Mouse (Mus musculus) CH12.LX (cell line): ENCODE measurements around the gene Rnf185. TPM values are rescaled to one million over a fixed set of nuclear protein-coding genes. Genes with fewer than 3 reads are reported as not detected.

Experiments used
- DNase-seq: peaks from one replicate; pipeline ENCODE4 v3.0.0-alpha.2; 2013; ENCODE audit errors: extremely low read depth
- H3K27ac ChIP-seq: 2 replicates; pipeline ENCODE4 v1.5.1; 2012; ENCODE audit warnings: low read depth, mild to moderate bottlenecking, control low read depth, moderate library complexity; ENCODE audit not compliant: insufficient read depth
- H3K27me3 ChIP-seq: replicated peaks from 2 replicates; pipeline ENCODE3; 2012; ENCODE audit warnings: inconsistent platforms
- H3K36me3 ChIP-seq, 2 experiments: replicated peaks in 1 of 2; 2 replicates each; pipeline versions ENCODE3 to v1.6.1; 2012; ENCODE audit warnings: inconsistent platforms in 1 of 2, low read length in 1 of 2, mild to moderate bottlenecking in 1 of 2, mixed read lengths in 1 of 2, moderate library complexity in 1 of 2; ENCODE audit not compliant: control insufficient read depth in 1 of 2, insufficient read depth in 1 of 2
- H3K4me1 ChIP-seq, 2 experiments: 2 replicates each; pipeline ENCODE4 v1.6.1; 2012; ENCODE audit warnings: inconsistent platforms in 1 of 2, moderate library complexity in 1 of 2; ENCODE audit not compliant: insufficient read depth in 2 of 2, control insufficient read depth in 1 of 2
- H3K4me2 ChIP-seq: 2 replicates; pipeline ENCODE4 v1.6.1; 2012; ENCODE audit warnings: low read depth, mild to moderate bottlenecking, control low read depth; ENCODE audit not compliant: poor library complexity, insufficient read depth, severe bottlenecking
- H3K4me3 ChIP-seq, 3 experiments: fragments of 150-350 bp in 1 of 3; sonication (generic) in 1 of 3; replicated peaks in 1 of 3; 2 replicates each; pipeline versions ENCODE3 to v1.5.1; 2011 to 2012; ENCODE audit warnings: low read depth in 2 of 3, low read length in 2 of 3, mild to moderate bottlenecking in 2 of 3, moderate library complexity in 2 of 3, control low read depth in 1 of 3, improper control_type of control experiment in 1 of 3, inconsistent platforms in 1 of 3, mixed read lengths in 1 of 3; ENCODE audit not compliant: poor library complexity in 1 of 3
- H3K79me2 ChIP-seq: replicated peaks from 2 replicates; pipeline ENCODE4 v1.6.1; 2012; ENCODE audit warnings: mild to moderate bottlenecking, moderate library complexity; ENCODE audit not compliant: control insufficient read depth, poor library complexity, insufficient read depth, severe bottlenecking; ENCODE audit errors: extremely low read depth
- H3K9ac ChIP-seq: 2 replicates; pipeline ENCODE4 v1.6.1; 2012; ENCODE audit warnings: low read depth, mild to moderate bottlenecking, control low read depth, moderate library complexity; ENCODE audit not compliant: insufficient read depth
- H3K9me3 ChIP-seq: replicated peaks from 2 replicates; pipeline ENCODE3; 2012; ENCODE audit warnings: low read length, inconsistent platforms, mixed read lengths
- CHD1 ChIP-seq: IDR thresholded peaks from 2 replicates; pipeline ENCODE4 v1.6.1; 2012; ENCODE audit warnings: low read depth, low read length, improper control_type of control experiment, inconsistent platforms
- CHD2 ChIP-seq: IDR thresholded peaks from 2 replicates; pipeline ENCODE4 v1.6.1; 2011; ENCODE audit warnings: low read length, improper control_type of control experiment
- CTCF ChIP-seq, 2 experiments: IDR thresholded peaks in 1 of 2; conservative IDR thresholded peaks in 1 of 2; 2 replicates each; pipeline ENCODE4 v1.5.1; 2011 to 2012; ENCODE audit warnings: low read depth in 2 of 2, low read length in 2 of 2, improper control_type of control experiment in 1 of 2, inconsistent platforms in 1 of 2, mild to moderate bottlenecking in 1 of 2, moderate library complexity in 1 of 2
- IRF4 ChIP-seq: IDR thresholded peaks from 2 replicates; pipeline ENCODE4 v1.6.1; 2014; ENCODE audit warnings: low read depth, mild to moderate bottlenecking, inconsistent platforms, low read length, improper control_type of control experiment
- MEF2A ChIP-seq: IDR thresholded peaks from 2 replicates; pipeline ENCODE4 v1.6.1; 2014; ENCODE audit warnings: low read depth, mild to moderate bottlenecking, inconsistent platforms, low read length, improper control_type of control experiment, borderline replicate concordance
- RAD21 ChIP-seq: IDR thresholded peaks from 2 replicates; pipeline ENCODE4 v1.6.1; 2011; ENCODE audit warnings: low read depth, mild to moderate bottlenecking, low read length, improper control_type of control experiment, moderate library complexity
- SMC3 ChIP-seq: IDR thresholded peaks from 2 replicates; pipeline ENCODE4 v1.6.1; 2011; ENCODE audit warnings: low read depth, low read length, improper control_type of control experiment
- USF1 ChIP-seq: IDR thresholded peaks from 2 replicates; pipeline ENCODE4 v1.6.1; 2014; ENCODE audit warnings: low read depth, mild to moderate bottlenecking, inconsistent platforms, low read length, improper control_type of control experiment
- dilution Hi-C: fragments of 300-500 bp; cut with MboI; formaldehyde crosslinking; loops from 2 replicates; pipeline ENCODE4 v1.14.3; 2020; ENCODE audit warnings: low sequenced_read_pairs; ENCODE audit not compliant: extremely low pct_unique_long_range_greater_than_20kb, extremely low pct_ligation_motif_present
- in situ Hi-C: fragments of 300-500 bp; cut with MboI; formaldehyde crosslinking; loops from 3 replicates; pipeline ENCODE4 v1.14.3; 2019; ENCODE audit warnings: low sequenced_read_pairs, low pct_ligation_motif_present, low pct_unique_long_range_greater_than_20kb, mixed read lengths
- polyA plus RNA-seq: library from polyadenylated mRNA; unstranded; fragments of >175 nt; gene quantifications from 2 replicates; pipeline ENCODE4 v1.2.1, GENCODE M21; 2012; ENCODE audit warnings: low read depth; ENCODE audit not compliant: insufficient read length
- total RNA-seq, 2 experiments: library from RNA; depleted of rRNA; stranded (reverse); fragments of 300-350 nt in 1 of 2; fragments of >200 nt in 1 of 2; gene quantifications; 2 replicates each; pipeline ENCODE4 v1.2.3; 2012 to 2014

The Rnf185 gene
- total and polyA plus RNA-seq, 3 experiments: 15.6 to 26.7 (median 26.4) TPM

- Histone ChIP-seq H3K4me3 (no peak overlapping the region), H3K79me2 (peaks cover 4% of the 10 kb centered on the region; the same call in 1 of the 2 replicates), H3K27ac (no peak overlapping the region), H3K9me3 (peaks cover 10% of the 10 kb centered on the region), H3K9ac (no peak overlapping the region), H3K4me2 (no peak overlapping the region), H3K27me3 (no peaks in the 10 kb centered on the region), H3K4me1 (no peaks in the 10 kb centered on the region), H3K36me3 (peaks cover 39 to 85% of the 10 kb centered on the region in 2 experiments)
- in situ Hi-C loops: no loop called here
- no peak for TF ChIP-seq CHD2
- TF ChIP-seq USF1: no peak
- no peak for DNase-seq
- dilution Hi-C loops: no loop called here
Observed at GRCm38 (mm10) chr11:3387482-3388196, 64.5 kb downstream of the Rnf185 start.

DNA sequence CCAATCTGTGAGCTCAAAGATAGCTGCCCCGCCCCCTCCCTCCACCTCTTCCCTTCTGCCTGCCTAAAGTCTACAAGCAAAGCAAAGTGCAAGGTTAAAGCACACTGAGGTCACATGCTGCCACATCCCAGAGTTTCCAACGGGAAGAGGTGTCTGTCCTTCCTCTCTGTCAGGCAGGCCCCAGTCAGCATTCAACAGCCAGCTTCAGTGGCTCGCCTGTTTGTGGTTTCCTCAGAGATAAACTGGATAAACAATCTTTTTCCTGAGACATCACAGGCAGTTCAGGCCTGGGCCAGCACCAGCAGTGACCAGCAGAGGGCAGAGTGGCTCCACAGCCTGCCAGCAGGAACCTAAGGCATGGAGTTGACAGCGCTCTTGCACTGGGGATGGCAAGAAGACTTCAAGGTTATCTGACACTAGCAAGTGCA is 65.2 kb downstream of the Rnf185 start:
- dilution Hi-C loops: no loop called here
- H3K36me3 ChIP-seq: peaks cover 40 to 84% of the 10 kb centered on the region in 2 experiments
- H3K79me2 ChIP-seq: peaks cover 4% of the 10 kb centered on the region; the same call in 1 of the 2 replicates
- H3K27me3 ChIP-seq: no peaks in the 10 kb centered on the region
- peaks cover 13% of the 10 kb centered on the region for H3K9me3 ChIP-seq
- in situ Hi-C loops: no loop called here
- no peak overlapping the region for H3K4me3 ChIP-seq
- H3K4me1 ChIP-seq: no peaks in the 10 kb centered on the region
- DNase-seq: peak; percentile 70
- no peak overlapping the region for H3K9ac ChIP-seq
- TF ChIP-seq RAD21 (peak; percentile 81), CHD1 (no peak), CTCF (conservative IDR thresholded peaks at IDR 0.05 in 1 of 2, IDR thresholded peaks at IDR 0.05 in 1 of 2; ENCODE audit: low read depth in 2 of 2, low read length in 2 of 2) (peak; percentile 76 to 93), SMC3 (peak; percentile 87)
- no peak overlapping the region for H3K27ac ChIP-seq
- H3K4me2 ChIP-seq: no peak overlapping the region

GRCm38 (mm10) chr11:3382602-3383594 is 69.3 kb downstream of the Rnf185 start:
- H3K79me2 ChIP-seq: no peaks in the 10 kb centered on the region
- TF ChIP-seq CTCF (conservative IDR thresholded peaks at IDR 0.05 in 1 of 2, IDR thresholded peaks at IDR 0.05 in 1 of 2; ENCODE audit: low read depth in 2 of 2, low read length in 2 of 2): peak; percentile 16 to 24; a peak in 2 of 4 replicates
- TF ChIP-seq IRF4: no peak
- no peak for TF ChIP-seq MEF2A
- H3K9ac ChIP-seq: no peak overlapping the region
- H3K9me3 ChIP-seq: peaks cover 13% of the 10 kb centered on the region
- dilution Hi-C loops: no loop called here
- no peaks in the 10 kb centered on the region for H3K27me3 ChIP-seq
- peaks cover 45 to 89% of the 10 kb centered on the region in 2 experiments for H3K36me3 ChIP-seq
- no peak overlapping the region for H3K4me2 ChIP-seq
- H3K4me1 ChIP-seq: peaks cover 0 to 8% of the 10 kb centered on the region in 2 experiments; a peak in 1 of 4 replicates
- H3K4me3 ChIP-seq: no peak overlapping the region
- in situ Hi-C loops: no loop called here
- no peak overlapping the region for H3K27ac ChIP-seq
- DNase-seq: no peak
